Mouse (Mus musculus) embryonic facial prominence, embryonic 11.5 days (tissue): ENCODE data around the gene Gpx3. TPM values are rescaled to one million over a fixed set of nuclear protein-coding genes. Genes with fewer than 3 reads are reported as not detected.
A peak's percentile ranks its signal among the peaks of the same experiment; 100 is the strongest.

ENCODE experiments used
- ATAC-seq: fragments of 200-750 bp; cut with Nextera tagmentation; replicated peaks from 2 replicates; pipeline ENCODE4 v1.8.0; 2017; ENCODE audit warnings: low read depth; ENCODE audit not compliant: insufficient number of reproducible peaks, low FRiP score, low TSS enrichment
- DNase-seq: peaks from one replicate; pipeline ENCODE4 v3.0.0-alpha.2; 2015; ENCODE audit warnings: low spot score
- H3K27ac ChIP-seq: fragments of 300-500 bp; sonication (generic); replicated peaks from 2 replicates; pipeline ENCODE4 v1.5.1; 2014; ENCODE audit warnings: mild to moderate bottlenecking, low read depth, low read length, control low read depth
- H3K27me3 ChIP-seq: fragments of 300-500 bp; sonication (generic); 2 replicates; pipeline ENCODE4 v1.6.1; 2014; ENCODE audit warnings: mild to moderate bottlenecking, low read length, moderate library complexity, mixed read lengths; ENCODE audit not compliant: control insufficient read depth, insufficient read depth
- H3K36me3 ChIP-seq: fragments of 300-500 bp; sonication (generic); replicated peaks from 2 replicates; pipeline ENCODE4 v1.6.1; 2014; ENCODE audit warnings: low read depth, mild to moderate bottlenecking, low read length, moderate library complexity, mixed read lengths; ENCODE audit not compliant: control insufficient read depth, insufficient read depth
- H3K4me1 ChIP-seq: fragments of 300-500 bp; sonication (generic); 2 replicates; pipeline ENCODE4 v1.6.1; 2014; ENCODE audit warnings: low read length, mixed read lengths; ENCODE audit not compliant: control insufficient read depth, insufficient read depth
- H3K4me2 ChIP-seq: fragments of 300-500 bp; sonication (generic); 2 replicates; pipeline ENCODE4 v1.6.1; 2014; ENCODE audit warnings: low read depth, mild to moderate bottlenecking, control low read depth, low read length, moderate library complexity
- H3K4me3 ChIP-seq: fragments of 300-500 bp; sonication (generic); 2 replicates; pipeline ENCODE4 v1.5.1; 2014; ENCODE audit warnings: low read depth, low read length, control low read depth
- H3K9ac ChIP-seq: fragments of 300-500 bp; sonication (generic); replicated peaks from 2 replicates; pipeline ENCODE4 v1.6.1; 2014; ENCODE audit warnings: mild to moderate bottlenecking, control low read depth, low read length
- H3K9me3 ChIP-seq: fragments of 300-500 bp; sonication (generic); replicated peaks from 2 replicates; pipeline ENCODE4 v1.6.1; 2016; ENCODE audit warnings: mild to moderate bottlenecking, low read length, inconsistent platforms, mixed read lengths; ENCODE audit not compliant: control insufficient read depth
- WGBS: fragments of 180-500 bp; shearing (Covaris S2); extraction: QIAGEN DNeasy Blood & Tissue Kit; methylation state at CpG from one replicate; pipeline ENCODE4 v1.1.7; 2014; 5-methylcytosine and 5-hydroxymethylcytosine counted together
- polyA plus RNA-seq: library from polyadenylated mRNA; unstranded; fragments of >200 nt; fragmentation: Nextera tagmentation; extraction: Ambion mirVana; gene quantifications from 2 replicates; pipeline ENCODE4 v1.2.1, GENCODE M21; 2014

Gpx3 gene
- polyA plus RNA-seq, 1 experiment from 2014 or later, result 70.6 TPM

DNA sequence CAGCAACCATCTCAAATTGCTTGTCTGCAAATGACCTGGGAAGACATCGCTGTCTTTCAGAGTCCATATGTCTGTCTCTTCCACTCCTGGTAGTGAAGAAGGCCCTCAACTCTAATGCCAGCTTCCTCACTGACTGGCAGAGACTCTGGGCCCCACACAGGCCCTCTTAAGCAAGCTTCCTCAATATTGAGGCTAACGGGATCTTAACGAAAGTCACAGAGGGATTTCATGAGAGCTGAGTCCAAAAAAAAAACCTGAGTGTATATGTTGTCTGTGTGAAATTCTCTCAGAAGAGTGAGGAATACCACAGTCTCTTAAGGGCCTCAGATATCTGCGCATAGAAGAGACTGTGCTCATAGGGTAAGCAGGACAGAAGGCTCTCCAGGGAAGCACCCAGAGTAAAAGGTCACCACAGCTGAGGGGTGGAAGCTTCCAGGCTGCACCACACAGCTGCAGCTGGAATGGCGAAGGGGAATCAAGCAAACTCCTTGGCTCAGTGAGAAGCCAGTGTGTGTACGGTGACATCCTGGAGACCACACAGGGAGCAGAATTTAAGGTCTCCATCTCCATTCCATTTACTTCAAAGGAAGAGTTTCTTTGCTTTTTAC is 18.8 kb downstream of the Gpx3 start:
- Histone ChIP-seq H3K9me3 (no peaks in the 10 kb centered on the region), H3K36me3 (no peaks in the 10 kb centered on the region), H3K4me3 (no peak overlapping the region), H3K9ac (no peak overlapping the region), H3K27ac (no peak overlapping the region), H3K4me2 (no peak overlapping the region), H3K4me1 (no peaks in the 10 kb centered on the region), H3K27me3 (no peaks in the 10 kb centered on the region)
- ATAC-seq, result no peak
- no peak for DNase-seq
- 57% methylated on average over 6 of the region's 6 CpGs for WGBS

DNA sequence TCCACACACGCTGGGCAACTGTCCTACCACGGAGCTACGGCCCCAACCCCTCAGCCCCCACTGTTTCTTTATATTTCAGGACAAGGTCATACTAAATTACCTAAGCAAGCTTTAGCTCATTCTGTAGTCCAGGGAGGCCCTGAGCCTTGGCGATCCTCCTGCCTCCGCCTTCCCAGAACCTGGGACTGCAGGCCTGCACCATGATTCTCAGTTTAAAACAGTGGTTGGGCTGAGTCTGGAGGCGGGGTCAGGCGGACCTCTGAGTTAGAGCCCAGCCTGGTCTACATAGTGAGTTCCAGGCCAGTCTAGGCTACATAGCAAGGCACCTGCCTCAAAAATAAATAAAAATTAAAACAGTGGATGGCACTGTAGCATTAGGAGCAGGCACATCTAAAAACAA is 19.5 kb downstream of the Gpx3 start:
- no peak overlapping the region for H3K4me3 ChIP-seq
- no peaks in the 10 kb centered on the region for H3K9me3 ChIP-seq
- H3K9ac ChIP-seq, result no peak overlapping the region
- WGBS, result 50% methylated on average over 7 of the region's 7 CpGs
- H3K27me3 ChIP-seq, result no peaks in the 10 kb centered on the region
- H3K27ac ChIP-seq, result no peak overlapping the region
- H3K4me1 ChIP-seq, result no peaks in the 10 kb centered on the region
- H3K4me2 ChIP-seq, result no peak overlapping the region
- no peaks in the 10 kb centered on the region for H3K36me3 ChIP-seq
- peak; percentile 48 for DNase-seq
- 0 out of 2 replicates have a peak, but pooled peaks have one; percentile 52 for ATAC-seq

GRCm38 (mm10) chr11:54922488-54922887 is 20.2 kb downstream of the Gpx3 start:
- Histone ChIP-seq H3K36me3 (no peaks in the 10 kb centered on the region), H3K27me3 (no peaks in the 10 kb centered on the region)

DNA sequence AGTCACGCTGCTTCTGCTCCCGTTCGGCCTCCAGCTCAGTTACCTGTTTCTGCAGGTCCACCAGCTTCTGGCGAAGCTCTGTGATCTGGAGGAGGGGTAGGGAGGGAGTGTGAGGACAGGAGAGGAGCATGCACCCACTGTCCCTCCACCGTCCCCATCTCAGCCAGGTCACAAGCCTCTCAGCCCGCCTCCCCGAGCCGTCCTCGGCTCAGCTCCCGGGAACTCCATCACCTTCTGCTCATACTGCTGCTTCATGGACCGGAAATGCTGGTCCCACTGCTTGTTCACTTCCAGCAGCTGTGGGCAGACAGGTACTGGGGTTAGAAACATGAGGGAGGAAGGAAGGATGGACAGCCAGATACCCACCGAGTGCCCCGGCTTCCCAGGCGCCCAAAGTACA is 21.9 kb downstream of the Gpx3 start:
- Histone ChIP-seq H3K27me3 (no peaks in the 10 kb centered on the region), H3K27ac (no peak overlapping the region), H3K4me3 (no peak overlapping the region), H3K9me3 (no peaks in the 10 kb centered on the region), H3K4me1 (no peaks in the 10 kb centered on the region), H3K4me2 (no peak overlapping the region), H3K36me3 (no peaks in the 10 kb centered on the region), H3K9ac (no peak overlapping the region)
- no peak for ATAC-seq
- DNase-seq, result no peak
- 93% methylated on average over 14 of the region's 14 CpGs for WGBS

More at GRCm38 (mm10) chr11:54922488-54922887, 20.2 kb downstream of the Gpx3 start:
- Histone ChIP-seq H3K4me2 (no peak overlapping the region), H3K4me1 (no peaks in the 10 kb centered on the region), H3K9me3 (no peaks in the 10 kb centered on the region), H3K27ac (no peak overlapping the region), H3K9ac (no peak overlapping the region), H3K4me3 (no peak overlapping the region)
- no peak for ATAC-seq
- 86% methylated on average over 3 of the region's 3 CpGs for WGBS
- no peak for DNase-seq

GRCm38 (mm10) chr11:54927346-54928140 is 25.3 kb downstream of the Gpx3 start:
- H3K4me1 ChIP-seq, result no peaks in the 10 kb centered on the region
- no peak overlapping the region for H3K9ac ChIP-seq
- H3K4me3 ChIP-seq, result no peak overlapping the region
- 79% methylated on average over 14 of the region's 14 CpGs for WGBS
- DNase-seq (peak; percentile 70), ATAC-seq (no peak)
- no peaks in the 10 kb centered on the region for H3K9me3 ChIP-seq
- H3K27ac ChIP-seq, result no peak overlapping the region
- no peaks in the 10 kb centered on the region for H3K36me3 ChIP-seq
- no peaks in the 10 kb centered on the region for H3K27me3 ChIP-seq
- no peak overlapping the region for H3K4me2 ChIP-seq

- 80% methylated on average over 3 of the region's 3 CpGs for WGBS
- no peak overlapping the region for H3K4me3 ChIP-seq
- no peaks in the 10 kb centered on the region for H3K27me3 ChIP-seq
- H3K9me3 ChIP-seq, result no peaks in the 10 kb centered on the region
- no peak for ATAC-seq
- H3K36me3 ChIP-seq, result no peaks in the 10 kb centered on the region
- no peaks in the 10 kb centered on the region for H3K4me1 ChIP-seq
- no peak for DNase-seq
- H3K4me2 ChIP-seq, result no peak overlapping the region
- no peak overlapping the region for H3K9ac ChIP-seq
- H3K27ac ChIP-seq, result no peak overlapping the region
Observed at GRCm38 (mm10) chr11:54928219-54928618, 26.0 kb downstream of the Gpx3 start.

DNA sequence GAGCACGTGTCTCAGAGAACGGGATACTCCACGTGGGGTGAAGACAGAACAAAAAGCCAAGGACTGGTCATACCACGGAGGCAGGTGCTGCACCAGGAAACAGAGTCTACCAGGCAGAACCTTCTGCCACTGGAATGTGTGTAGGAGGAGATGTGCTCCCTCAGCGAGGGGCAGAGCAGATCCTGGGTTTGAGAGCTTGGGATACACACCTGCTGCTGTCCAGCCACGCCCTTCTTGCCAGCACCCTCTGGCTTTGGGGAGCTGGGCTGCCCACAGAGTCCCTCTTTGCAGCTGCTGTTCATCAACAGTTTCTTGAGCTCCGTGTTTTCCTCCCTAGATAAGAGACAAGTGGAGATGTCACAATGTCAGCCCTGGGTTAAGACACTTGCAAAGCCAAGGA is 26.6 kb downstream of the Gpx3 start:
- H3K27me3 ChIP-seq, result no peaks in the 10 kb centered on the region
- no peaks in the 10 kb centered on the region for H3K4me1 ChIP-seq
- H3K4me2 ChIP-seq, result no peak overlapping the region
- no peaks in the 10 kb centered on the region for H3K9me3 ChIP-seq
- H3K4me3 ChIP-seq, result no peak overlapping the region
- 84% methylated on average over 7 of the region's 7 CpGs for WGBS
- ATAC-seq (no peak), DNase-seq (no peak)
- H3K9ac ChIP-seq, result no peak overlapping the region
- H3K27ac ChIP-seq, result no peak overlapping the region
- no peaks in the 10 kb centered on the region for H3K36me3 ChIP-seq

GRCm38 (mm10) chr11:54929290-54929689 is 27.0 kb downstream of the Gpx3 start:
- no peaks in the 10 kb centered on the region for H3K9me3 ChIP-seq
- H3K4me1 ChIP-seq, result no peaks in the 10 kb centered on the region
- H3K4me2 ChIP-seq, result no peak overlapping the region
- H3K27ac ChIP-seq, result no peak overlapping the region
- ATAC-seq (no peak), DNase-seq (no peak)
- H3K36me3 ChIP-seq, result no peaks in the 10 kb centered on the region
- H3K4me3 ChIP-seq, result no peak overlapping the region
- 95% methylated on average over 6 of the region's 6 CpGs for WGBS
- H3K27me3 ChIP-seq, result no peaks in the 10 kb centered on the region
- H3K9ac ChIP-seq, result no peak overlapping the region
